Mouse (Mus musculus) spleen, adult 2 months (tissue): ENCODE measurements at regions not wholly inside any gene's neighbourhood (a gene's known extent, or its start where the extent isn't known, plus 50 kb on each side); places are given as distances from the start of the nearest gene placed in this dataset.

Experiments used
- CTCF ChIP-seq: fragments of 200-500 bp; IDR thresholded peaks from 2 replicates; pipeline ENCODE4 v1.5.1; 2011; ENCODE audit warnings: mild to moderate bottlenecking, inconsistent platforms; ENCODE audit not compliant: insufficient read depth, insufficient read length, insufficient replicate concordance; ENCODE audit errors: extremely low read depth
- POLR2A ChIP-seq: fragments of 200-500 bp; IDR thresholded peaks from 2 replicates; pipeline ENCODE4 v1.6.1; 2011; ENCODE audit warnings: low read depth, low read length, inconsistent platforms

- TF ChIP-seq POLR2A, result no peak
- 0 out of 2 replicates have a peak, but pooled peaks have one; percentile 6 for TF ChIP-seq CTCF
Observed at GRCm38 (mm10) chr7:72391323-72391722, 84.9 kb upstream of the Mctp2 start.
